Mouse (Mus musculus) cerebellum, adult 2 months (tissue): ENCODE results near the gene Svep1. TPM values are rescaled to one million over a fixed set of nuclear protein-coding genes. Genes with fewer than 3 reads are reported as not detected.

Experiments used
- DNase-seq, 2 experiments: peaks; one replicate each; pipeline ENCODE4 v3.0.0; 2021
- H3K27ac ChIP-seq: fragments of 200-500 bp; 2 replicates; pipeline ENCODE4 v1.5.1; 2012; ENCODE audit warnings: low read length, control low read depth, inconsistent platforms; ENCODE audit not compliant: insufficient read depth
- H3K27me3 ChIP-seq: fragments of 200-500 bp; 2 replicates; pipeline ENCODE4 v1.6.1; 2012; ENCODE audit warnings: inconsistent platforms, mild to moderate bottlenecking, low read length, moderate library complexity; ENCODE audit not compliant: control insufficient read depth, insufficient read depth
- H3K4me1 ChIP-seq: fragments of 200-500 bp; 2 replicates; pipeline ENCODE4 v1.6.1; 2011; ENCODE audit warnings: low read length; ENCODE audit not compliant: control insufficient read depth, insufficient read depth
- H3K4me3 ChIP-seq: fragments of 200-500 bp; replicated peaks from 2 replicates; pipeline ENCODE3; 2011; ENCODE audit warnings: mild to moderate bottlenecking, low read depth, low read length, control low read depth; ENCODE audit not compliant: insufficient read depth
- CTCF ChIP-seq: fragments of 200-500 bp; IDR thresholded peaks from 2 replicates; pipeline ENCODE4 v1.5.1; 2011; ENCODE audit warnings: low read depth, mild to moderate bottlenecking, control low read depth, low read length, moderate library complexity, borderline replicate concordance; ENCODE audit not compliant: insufficient read depth
- POLR2A ChIP-seq: fragments of 200-500 bp; IDR thresholded peaks from 2 replicates; pipeline ENCODE4 v1.6.1; 2011; ENCODE audit warnings: low read length, control low read depth, borderline replicate concordance; ENCODE audit not compliant: insufficient read depth
- WGBS: fragments of 180-500 bp; shearing (Covaris S2); methylation state at CpG from one replicate; pipeline ENCODE4 v1.1.7; 2018; 5-methylcytosine and 5-hydroxymethylcytosine counted together
- polyA plus RNA-seq: library from polyadenylated mRNA; depleted of rRNA; stranded (reverse); fragments of >200 nt; gene quantifications from 2 replicates; pipeline ENCODE4 v1.2.3, GENCODE M21; 2012

The Svep1 gene
- polyA plus RNA-seq, 1 experiment = 10.1 TPM

DNA sequence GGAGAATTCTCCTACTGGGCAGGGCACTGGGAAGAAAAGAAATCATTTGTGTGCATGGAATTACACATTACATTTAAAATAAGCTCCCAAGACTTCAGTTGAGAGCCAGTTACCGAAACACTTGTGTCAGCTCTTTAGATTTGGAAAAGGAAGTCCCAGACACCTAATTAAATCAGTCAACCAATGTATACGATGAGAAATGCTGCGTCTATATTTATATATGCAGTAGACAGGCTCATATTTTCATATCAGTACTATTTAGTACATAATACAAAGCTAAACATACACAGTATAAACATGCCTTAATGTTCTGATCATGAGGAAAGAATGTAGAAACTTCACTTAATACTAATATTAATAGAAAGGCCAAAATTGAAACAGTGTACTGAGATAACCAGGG lies 98.3 kb downstream of the Svep1 start:
- H3K4me3 ChIP-seq = no peak overlapping the region
- H3K27me3 ChIP-seq = no peaks in the 10 kb centered on the region
- no peak for TF ChIP-seq POLR2A
- TF ChIP-seq CTCF = no peak
- no peak for DNase-seq
- H3K27ac ChIP-seq = no peak overlapping the region
- WGBS = 87% methylated on average over 3 of the region's 3 CpGs
- H3K4me1 ChIP-seq = no peaks in the 10 kb centered on the region

DNA sequence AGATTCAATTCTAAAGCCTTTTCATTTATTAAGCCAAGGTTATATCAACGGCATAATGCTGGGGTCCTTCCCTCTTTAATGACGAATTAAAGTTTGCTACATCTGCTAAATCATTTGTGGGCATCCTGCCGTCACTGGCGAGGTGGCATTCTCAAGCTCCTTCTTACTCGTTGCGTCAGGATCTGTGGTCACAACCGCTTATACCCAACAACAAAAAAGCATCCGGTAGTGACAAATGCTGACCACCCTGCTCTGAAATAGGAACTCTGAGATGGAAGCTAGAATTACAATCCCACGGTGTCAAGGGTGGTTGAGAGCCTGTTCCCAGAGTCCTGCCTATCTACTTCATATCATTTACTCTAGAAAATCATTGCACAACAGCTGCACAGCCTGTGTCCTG lies 108.9 kb downstream of the Svep1 start:
- Histone ChIP-seq H3K27ac (no peak overlapping the region), H3K4me3 (no peak overlapping the region), H3K4me1 (no peaks in the 10 kb centered on the region), H3K27me3 (no peaks in the 10 kb centered on the region)
- TF ChIP-seq POLR2A (no peak), CTCF (no peak)
- DNase-seq = no peak
- 85% methylated on average over 9 of the region's 9 CpGs for WGBS

DNA sequence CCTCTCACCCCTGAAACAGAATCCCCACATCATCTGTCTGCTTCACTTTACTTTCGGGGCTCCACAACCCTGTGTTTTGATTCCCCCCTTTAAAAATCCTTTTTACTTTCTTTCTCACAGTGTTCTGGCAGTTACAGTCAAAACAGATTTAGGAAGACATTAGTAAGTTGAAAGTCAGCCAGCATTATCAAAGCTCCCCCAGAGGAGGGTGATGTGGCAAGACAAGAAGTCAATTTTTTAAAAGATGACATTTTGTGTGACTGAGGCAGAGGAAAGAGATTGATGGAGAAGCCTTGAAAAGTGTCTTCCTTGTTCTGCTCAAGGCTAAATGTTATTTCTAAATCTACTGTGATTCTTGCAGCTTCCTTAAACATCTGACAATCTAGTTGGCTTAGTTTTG lies 119.9 kb downstream of the Svep1 start:
- H3K4me3 ChIP-seq = no peak overlapping the region
- H3K27me3 ChIP-seq = no peaks in the 10 kb centered on the region
- H3K4me1 ChIP-seq = no peaks in the 10 kb centered on the region
- no peak for DNase-seq
- TF ChIP-seq POLR2A (no peak), CTCF (no peak)
- WGBS = 83% methylated on average over 1 of the region's 1 CpGs
- H3K27ac ChIP-seq = no peak overlapping the region

DNA sequence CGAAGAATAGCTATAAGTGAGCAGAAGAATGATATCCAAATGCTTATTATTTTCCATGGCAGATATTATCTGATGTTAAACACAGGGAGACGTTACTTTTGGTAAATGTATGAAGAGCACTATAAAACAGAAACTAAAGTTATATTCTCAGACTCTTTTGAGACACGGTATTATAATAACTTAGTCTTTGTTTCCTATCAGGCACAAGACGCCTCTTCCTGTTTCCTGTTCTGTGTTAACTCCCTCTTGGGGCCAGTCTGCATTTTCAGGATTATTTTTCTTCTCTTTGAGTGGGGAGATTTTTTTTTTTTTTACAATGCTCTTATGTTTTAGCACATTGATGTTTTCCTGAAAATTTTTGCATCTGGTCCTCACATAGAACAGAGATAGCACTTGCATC lies 120.5 kb downstream of the Svep1 start:
- H3K4me3 ChIP-seq = no peak overlapping the region
- TF ChIP-seq CTCF = no peak
- TF ChIP-seq POLR2A = no peak
- H3K27ac ChIP-seq = no peak overlapping the region
- H3K27me3 ChIP-seq = no peaks in the 10 kb centered on the region
- DNase-seq = no peak
- no peaks in the 10 kb centered on the region for H3K4me1 ChIP-seq
- WGBS = 90% methylated on average over 4 of the region's 4 CpGs

DNA sequence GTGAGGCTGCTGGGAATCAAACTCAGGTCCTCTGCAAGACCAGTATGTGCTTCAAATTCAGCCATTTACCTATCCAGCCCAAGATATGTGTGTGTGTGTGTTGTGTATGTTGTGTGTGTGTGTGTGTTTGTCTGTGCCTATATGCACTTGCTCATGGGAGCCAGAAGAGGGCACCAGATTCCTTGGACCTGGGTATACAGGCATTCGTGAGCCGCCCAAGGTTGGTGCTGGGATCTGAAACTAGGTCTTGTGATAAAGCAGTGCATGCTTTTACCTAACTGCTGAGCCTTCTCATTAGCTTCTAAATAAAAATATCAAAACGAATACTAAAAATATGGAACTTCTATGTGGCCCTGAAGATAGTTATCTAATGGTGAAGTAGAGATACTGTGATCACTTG lies 121.3 kb downstream of the Svep1 start:
- 86% methylated on average over 3 of the region's 3 CpGs for WGBS
- no peaks in the 10 kb centered on the region for H3K27me3 ChIP-seq
- TF ChIP-seq POLR2A = no peak
- no peak; the same call in 1 of the 2 replicates for TF ChIP-seq CTCF

DNA sequence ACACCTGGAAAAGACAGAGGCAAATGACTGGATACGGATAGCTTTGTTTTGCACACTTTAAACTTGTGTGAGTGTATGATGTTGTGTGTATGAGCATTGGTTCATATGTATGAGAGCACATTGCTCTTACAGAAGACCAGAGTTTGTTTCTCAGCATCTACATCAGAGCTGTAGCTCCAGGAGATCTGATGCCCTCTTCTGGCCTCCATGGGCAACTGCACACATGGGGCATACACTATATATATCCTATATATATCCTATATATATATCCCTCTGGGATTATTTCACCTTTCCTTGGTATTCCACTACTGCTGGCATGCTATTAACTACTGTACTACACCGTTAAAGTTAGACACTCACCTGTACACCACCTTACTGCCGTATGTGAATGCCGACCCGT lies 122.5 kb downstream of the Svep1 start:
- 90% methylated on average over 5 of the region's 5 CpGs for WGBS
- DNase-seq = no peak
- TF ChIP-seq POLR2A (no peak), CTCF (no peak)

More for the DNA sequence above, 121.3 kb downstream of the Svep1 start:
- DNase-seq = no peak
- Histone ChIP-seq H3K4me3 (no peak overlapping the region), H3K27ac (no peak overlapping the region), H3K4me1 (no peaks in the 10 kb centered on the region)

DNA sequence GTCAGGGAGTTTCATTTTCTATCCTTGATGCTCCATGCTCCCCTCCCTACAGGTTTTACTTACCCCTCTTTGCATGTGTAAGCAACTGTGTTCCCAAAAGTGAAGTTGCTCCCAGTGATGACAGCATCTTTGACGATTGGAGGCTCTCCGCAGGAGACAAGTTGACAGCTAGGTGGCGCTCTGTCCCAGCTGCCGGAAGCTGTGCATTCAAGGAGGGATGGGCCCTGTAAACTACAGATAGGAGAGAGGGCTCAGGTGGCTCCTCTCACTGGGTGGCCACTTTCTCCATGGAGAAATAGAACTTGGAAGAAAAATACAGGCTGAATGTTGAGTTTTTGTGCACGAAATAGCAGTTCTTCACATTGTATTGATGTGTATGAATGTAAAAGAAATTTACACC lies 124.1 kb downstream of the Svep1 start:
- 6% methylated on average over 5 of the region's 5 CpGs for WGBS
- TF ChIP-seq CTCF (peak; percentile 90), POLR2A (no peak)
- H3K4me3 ChIP-seq = no peak overlapping the region
- H3K27me3 ChIP-seq = no peaks in the 10 kb centered on the region
- H3K27ac ChIP-seq = no peak overlapping the region
- peak; percentile 55 to 73 for DNase-seq
- no peaks in the 10 kb centered on the region for H3K4me1 ChIP-seq

More for the DNA sequence above, 122.5 kb downstream of the Svep1 start:
- no peak overlapping the region for H3K27ac ChIP-seq
- no peaks in the 10 kb centered on the region for H3K27me3 ChIP-seq
- H3K4me1 ChIP-seq = no peaks in the 10 kb centered on the region
- no peak overlapping the region for H3K4me3 ChIP-seq

DNA sequence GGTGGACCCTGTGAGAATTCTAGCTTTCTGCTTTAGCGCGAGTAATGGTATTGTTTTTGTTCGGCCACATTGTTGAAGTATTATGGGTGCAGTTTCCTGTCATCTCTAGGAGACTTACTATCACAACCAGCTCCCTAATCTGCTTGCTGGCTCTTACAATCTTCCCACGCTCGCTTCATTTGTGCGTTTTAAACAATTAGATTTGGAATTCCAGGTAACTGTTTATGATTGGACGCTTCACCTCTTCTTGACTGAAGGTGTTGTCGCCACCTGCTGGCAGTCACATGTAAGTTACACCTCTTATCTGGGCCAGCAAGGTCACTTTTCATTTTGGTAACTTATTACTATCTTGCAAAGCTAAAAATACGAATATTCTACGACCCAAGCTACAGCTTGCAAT lies 127.0 kb downstream of the Svep1 start:
- H3K27ac ChIP-seq = no peak overlapping the region
- no peak for TF ChIP-seq POLR2A
- TF ChIP-seq CTCF = peak; percentile 70; the same call in 1 of the 2 replicates
- WGBS = 27% methylated on average over 10 of the region's 10 CpGs
- no peaks in the 10 kb centered on the region for H3K27me3 ChIP-seq
- H3K4me1 ChIP-seq = no peaks in the 10 kb centered on the region
- no peak overlapping the region for H3K4me3 ChIP-seq
- peak; percentile 41 to 52 for DNase-seq
